Mouse (Mus musculus): ENCODE results near the gene Rnf166.

- TF ChIP-seq POLR2A (IDR thresholded peaks at IDR 0.05; ENCODE audit: insufficient read depth, low read depth, low read length) (no peak), CTCF (IDR thresholded peaks at IDR 0.05) (no peak)
These were observed 8.0 kb downstream of the Rnf166 start for GRCm38 (mm10) chr8:122467816-122468215.
